Mouse (Mus musculus): ENCODE data around the gene H2-Oa.

DNA sequence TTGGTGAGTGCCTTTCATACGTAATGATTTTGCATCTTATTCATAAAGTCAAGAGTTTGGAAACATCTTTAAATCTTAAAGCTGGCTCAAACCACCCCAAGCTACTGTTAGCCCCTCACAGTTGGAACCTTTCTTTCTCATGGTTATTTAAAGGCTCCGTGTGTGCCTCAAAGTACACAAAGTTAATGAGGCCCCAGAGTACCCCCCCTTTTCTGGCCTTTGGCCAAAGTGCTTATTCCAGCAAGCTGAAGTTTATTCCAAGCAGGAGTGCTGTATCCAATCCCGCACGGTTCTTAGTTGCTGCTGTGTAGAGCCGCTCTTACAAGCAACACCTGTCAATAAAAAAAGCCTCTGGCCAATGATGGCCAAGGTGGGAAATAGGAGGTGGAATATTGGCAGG is 7.4 kb downstream of the H2-Oa start:
- TF ChIP-seq POLR2A (IDR thresholded peaks at IDR 0.05; ENCODE audit: borderline replicate concordance, extremely low read depth, insufficient read depth, insufficient read length, poor library complexity, severe bottlenecking) = no peak
- no peak for TF ChIP-seq CTCF (IDR thresholded peaks at IDR 0.05; ENCODE audit: borderline replicate concordance, extremely low read depth, insufficient read depth, insufficient read length)
